Mouse (Mus musculus) layer of hippocampus, adult 2 months (tissue): Measurements from ENCODE around the gene Parm1. TPM values are rescaled to one million over a fixed set of nuclear protein-coding genes. Genes with fewer than 3 reads are reported as not detected.

ENCODE experiments used
- DNase-seq, 2 experiments: peaks; one replicate each; pipeline ENCODE4 v3.0.0; 2022; ENCODE audit warnings: low spot score in 2 of 2
- H3K27ac ChIP-seq: fragments of 200-600 bp; 2 replicates; pipeline ENCODE4 v1.8.1; 2022
- H3K4me3 ChIP-seq: fragments of 200-600 bp; 2 replicates; pipeline ENCODE4 v1.8.1; 2022; ENCODE audit warnings: mild to moderate bottlenecking
- CTCF ChIP-seq: fragments of 200-600 bp; conservative IDR thresholded peaks from 2 replicates; pipeline ENCODE4 v1.8.1; 2022; ENCODE audit warnings: antibody characterized with exemption, mild to moderate bottlenecking, moderate library complexity
- total RNA-seq, 2 experiments: library from RNA; stranded (reverse); gene quantifications; 2 replicates each; pipeline ENCODE4 v1.2.3; 2021

Gene Parm1
- total RNA-seq, 2 experiments from 2014 or later, result 44.7 to 48.6 TPM

DNA sequence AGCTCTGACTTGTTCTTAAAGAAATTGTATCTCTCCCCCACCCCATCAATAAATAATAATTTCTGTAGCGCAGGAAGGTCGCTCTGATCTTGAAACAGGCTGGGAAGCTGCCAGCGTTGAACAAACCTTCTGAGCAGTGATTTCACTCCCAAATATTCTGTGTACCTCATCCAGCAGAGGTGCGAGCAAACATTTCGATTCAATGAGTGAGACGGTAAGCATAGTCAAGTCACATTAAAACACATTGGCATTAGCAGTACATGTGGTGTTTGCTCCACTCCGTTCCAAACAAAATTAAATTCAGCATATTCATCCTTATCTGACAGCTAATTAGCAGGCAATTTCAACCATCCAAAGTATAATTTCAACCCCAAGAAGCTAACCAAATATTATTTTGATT, 109.4 kb downstream of the Parm1 start:
- no peak for DNase-seq
- Histone ChIP-seq H3K27ac (no peak overlapping the region), H3K4me3 (no peak overlapping the region)
- no peak for TF ChIP-seq CTCF

DNA sequence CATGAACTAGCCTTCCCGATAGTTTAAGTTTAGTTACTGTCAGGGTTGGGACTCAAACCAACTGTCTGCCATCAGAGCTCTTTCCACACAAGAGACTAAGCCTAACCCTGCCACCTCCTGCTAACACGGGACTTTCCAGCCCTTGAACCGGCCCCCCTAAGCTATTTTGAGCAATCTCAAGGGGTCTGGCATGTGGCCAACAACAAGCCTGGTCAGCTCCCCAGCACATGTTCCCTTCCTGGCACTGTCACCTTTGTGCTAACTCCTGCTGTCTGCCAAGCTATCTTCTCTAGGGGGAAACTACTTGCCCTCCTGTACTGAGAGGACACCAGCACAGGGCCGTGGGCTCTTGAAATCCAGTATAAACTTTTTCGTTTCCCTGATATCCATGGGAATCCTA, 112.1 kb downstream of the Parm1 start:
- no peak for DNase-seq
- Histone ChIP-seq H3K27ac (no peak overlapping the region), H3K4me3 (no peak overlapping the region)
- no peak for TF ChIP-seq CTCF

DNA sequence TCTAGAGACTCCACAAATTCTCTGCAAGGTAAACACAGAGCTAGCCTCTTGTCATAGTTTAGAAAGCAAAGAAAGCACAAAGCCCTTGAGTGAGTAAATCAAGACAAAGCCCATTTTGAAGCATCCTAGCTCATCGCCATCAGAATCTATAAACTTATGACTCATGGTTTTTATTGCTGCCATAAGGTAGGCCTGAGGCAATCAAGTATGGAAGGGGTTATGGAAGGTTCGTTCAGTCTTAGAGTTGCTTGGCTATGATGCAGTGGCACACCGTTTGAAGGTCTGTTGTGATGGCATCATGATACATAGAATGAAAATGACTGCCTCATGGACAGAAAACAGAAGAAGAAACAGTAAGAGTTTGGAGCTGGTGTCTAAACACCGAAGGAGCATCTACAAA, 133.9 kb downstream of the Parm1 start:
- H3K27ac ChIP-seq, result no peak overlapping the region
- TF ChIP-seq CTCF, result no peak
- no peak for DNase-seq
- H3K4me3 ChIP-seq, result no peak overlapping the region

DNA sequence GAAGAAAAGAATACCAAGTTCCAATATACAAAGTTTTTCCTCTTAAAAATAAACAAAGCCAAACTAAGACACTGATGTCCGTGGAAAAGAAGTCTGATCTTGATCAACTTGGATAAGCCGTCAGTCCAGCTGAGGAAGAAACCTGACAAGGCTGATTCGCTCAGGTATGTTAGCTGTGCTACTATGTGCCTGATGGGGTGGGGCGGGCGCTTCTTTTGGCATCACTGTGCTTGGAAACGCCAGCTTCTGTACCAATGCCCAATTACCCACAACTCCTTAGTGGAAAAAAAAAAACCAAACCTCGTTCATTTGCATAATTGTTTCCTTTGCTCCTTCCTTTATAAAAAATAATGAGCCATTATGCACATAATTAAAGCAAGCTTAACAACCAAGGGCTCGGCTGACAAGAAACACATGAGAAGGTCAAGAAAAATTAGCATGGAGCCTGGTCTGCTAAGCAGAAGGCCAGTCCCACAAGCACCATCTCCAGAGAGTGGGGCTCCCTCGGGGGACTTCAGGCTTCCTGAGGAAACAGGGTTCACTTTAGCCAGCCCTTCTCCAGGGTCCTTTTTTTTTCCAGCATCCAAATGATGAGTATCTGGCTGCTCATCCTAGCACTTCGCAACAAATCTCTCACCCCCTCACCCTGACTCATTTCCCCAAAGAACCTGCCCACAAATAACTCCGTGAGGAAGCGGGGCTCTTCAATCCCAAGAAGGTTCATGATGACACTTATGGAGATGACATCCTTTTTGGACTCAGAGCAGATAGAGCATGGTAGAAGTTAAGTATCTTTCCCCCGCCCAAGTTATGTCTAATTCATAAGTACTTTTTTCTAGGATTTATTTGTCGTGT, 135.9 kb downstream of the Parm1 start:
- DNase-seq, result no peak
- H3K27ac ChIP-seq, result no peak overlapping the region
- TF ChIP-seq CTCF, result no peak
- H3K4me3 ChIP-seq, result no peak overlapping the region

DNA sequence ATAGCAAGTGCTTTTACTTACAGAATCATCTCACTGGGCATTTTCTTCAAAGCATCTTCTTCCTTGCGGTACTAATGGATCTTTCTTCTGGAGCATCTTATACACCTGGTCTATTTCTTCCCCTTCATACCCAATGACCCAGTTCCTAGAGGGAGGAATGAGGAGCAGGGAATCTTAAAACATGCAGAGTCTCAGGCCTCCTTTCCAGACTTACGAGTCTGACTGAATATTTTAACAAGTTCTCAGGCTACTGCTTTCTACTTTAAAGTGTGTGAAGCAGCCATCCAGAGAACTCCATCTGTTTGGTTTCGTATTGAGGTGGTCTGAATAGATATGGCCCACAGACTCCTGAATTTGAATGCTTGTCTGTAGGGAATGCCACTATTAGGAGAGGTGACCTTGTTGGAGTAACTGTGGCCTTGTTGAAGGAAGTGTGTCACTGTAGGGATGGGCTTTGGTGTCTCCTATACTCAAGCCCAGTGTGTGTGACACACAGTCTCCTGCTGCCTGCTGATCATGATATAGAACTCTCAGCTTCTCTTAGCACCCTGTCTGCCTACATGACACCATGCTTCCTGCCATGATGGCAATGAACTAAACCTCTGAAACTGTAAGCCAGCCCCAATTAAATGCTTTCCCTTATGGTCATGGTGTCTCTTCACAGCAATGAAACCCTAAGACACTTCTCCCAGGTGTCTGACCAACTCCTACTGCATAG, 137.1 kb downstream of the Parm1 start:
- TF ChIP-seq CTCF, result no peak
- DNase-seq, result no peak
- Histone ChIP-seq H3K4me3 (no peak overlapping the region), H3K27ac (no peak overlapping the region)

DNA sequence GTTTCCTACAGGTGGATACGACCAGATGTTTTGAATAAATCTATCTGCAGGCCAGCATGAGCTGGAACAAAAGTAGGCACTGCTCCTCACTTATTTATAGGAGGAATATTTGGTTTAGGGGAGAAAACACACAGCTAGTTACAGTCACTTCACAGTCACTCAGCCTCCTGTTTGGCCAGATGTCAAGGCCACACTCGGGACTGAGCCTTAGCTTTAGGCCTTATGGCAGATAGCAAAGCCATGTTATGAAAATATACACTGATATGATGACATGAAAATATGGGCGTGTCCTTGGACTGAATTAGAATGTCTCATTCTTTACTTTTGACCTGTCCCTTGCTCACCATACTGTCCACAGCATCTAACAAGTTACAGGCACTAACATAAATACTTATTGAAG, 137.8 kb downstream of the Parm1 start:
- no peak for DNase-seq
- H3K27ac ChIP-seq, result no peak overlapping the region
- H3K4me3 ChIP-seq, result no peak overlapping the region
- no peak for TF ChIP-seq CTCF

DNA sequence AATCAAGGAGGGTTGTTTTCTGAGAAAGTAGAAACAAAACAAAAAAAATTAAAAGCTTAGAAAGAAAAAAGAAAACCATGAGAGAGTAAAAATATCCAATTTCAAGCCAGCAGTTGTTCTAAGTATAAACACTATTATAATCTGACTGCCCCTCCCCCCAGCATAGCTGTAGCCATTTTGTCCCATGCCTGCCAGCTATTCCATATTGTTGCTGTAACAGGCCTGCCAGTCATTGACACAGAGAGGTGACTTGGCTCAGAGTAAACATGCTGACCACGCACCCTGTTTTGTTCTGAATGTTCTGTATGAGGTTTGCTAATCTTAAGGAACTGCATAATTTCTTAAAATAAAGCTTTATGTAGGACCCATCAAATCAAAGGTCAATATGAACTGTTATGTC, 145.3 kb downstream of the Parm1 start:
- no peak overlapping the region for H3K27ac ChIP-seq
- no peak for TF ChIP-seq CTCF
- DNase-seq, result no peak

DNA sequence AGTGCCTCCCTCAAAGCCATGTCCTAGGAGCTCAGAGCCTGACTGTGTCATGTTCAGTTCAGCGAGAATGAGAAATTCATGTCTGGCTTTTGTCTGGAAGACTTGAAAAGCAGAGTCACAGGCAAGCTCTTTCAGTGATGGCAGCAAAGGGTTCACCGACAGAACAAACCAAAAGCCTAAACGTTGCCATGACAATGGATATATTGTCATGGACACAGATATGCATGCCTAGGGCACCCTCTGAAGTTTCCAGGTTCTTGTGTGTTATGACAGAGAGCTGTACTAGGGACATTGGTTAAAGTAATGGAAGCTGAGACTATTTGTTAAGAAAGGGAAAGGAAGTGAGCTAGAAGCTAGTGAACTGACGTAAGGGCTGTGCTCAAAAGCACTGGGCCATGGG, 149.7 kb downstream of the Parm1 start:
- no peak for DNase-seq
- H3K27ac ChIP-seq, result no peak overlapping the region
- no peak for TF ChIP-seq CTCF
- H3K4me3 ChIP-seq, result no peak overlapping the region

More for the DNA sequence above, 145.3 kb downstream of the Parm1 start:
- no peak overlapping the region for H3K4me3 ChIP-seq

DNA sequence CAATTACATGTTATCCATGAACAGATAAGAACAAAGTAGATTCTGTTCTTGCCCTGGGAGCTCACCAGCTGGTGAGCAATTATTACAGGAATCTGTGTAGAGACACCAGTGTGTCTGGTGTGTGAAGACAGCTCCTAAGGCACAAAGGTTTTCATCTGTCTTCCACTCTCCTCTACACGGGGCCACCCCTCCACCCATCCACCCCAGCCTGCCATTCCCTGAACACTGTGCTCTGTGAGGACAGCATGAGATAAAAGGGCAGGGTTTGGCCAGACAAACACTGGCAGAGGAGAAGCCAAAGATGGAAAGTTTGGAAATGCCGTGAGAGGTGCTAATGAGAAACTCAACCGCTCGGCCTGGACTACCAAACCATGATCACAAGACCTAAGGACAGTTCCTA, 151.8 kb downstream of the Parm1 start:
- no peak for DNase-seq
- TF ChIP-seq CTCF, result no peak
- H3K4me3 ChIP-seq, result no peak overlapping the region

More for the DNA sequence above, 151.8 kb downstream of the Parm1 start:
- no peak overlapping the region; the same call in 1 of the 2 replicates for H3K27ac ChIP-seq

Other genes with a start within 250 kb of the Parm1 start
- gene Btc, start 114.6 kb upstream of the Parm1 start, total RNA-seq, result 1 to 10 TPM; 1.0 to 1.4 TPM